Mouse (Mus musculus) midbrain, embryonic 13.5 days (tissue): ENCODE results near the gene Alkbh1. TPM values are rescaled to one million over a fixed set of nuclear protein-coding genes. Genes with fewer than 3 reads are reported as not detected.

Experiments used
- ATAC-seq: fragments of 200-750 bp; cut with Nextera tagmentation; 2 replicates; pipeline ENCODE4 v1.8.0; 2017; ENCODE audit warnings: mild to moderate bottlenecking, moderate TSS enrichment, moderate library complexity
- H3K27ac ChIP-seq: fragments of 300-500 bp; sonication (generic); 2 replicates; pipeline ENCODE4 v1.5.1; 2015; ENCODE audit warnings: inconsistent platforms, mild to moderate bottlenecking, moderate library complexity
- H3K27me3 ChIP-seq: fragments of 300-500 bp; sonication (generic); 2 replicates; pipeline ENCODE4 v1.6.1; 2015; ENCODE audit warnings: mild to moderate bottlenecking, inconsistent platforms
- H3K36me3 ChIP-seq: fragments of 300-500 bp; sonication (generic); 2 replicates; pipeline ENCODE4 v1.6.1; 2015; ENCODE audit warnings: mild to moderate bottlenecking, inconsistent platforms
- H3K4me1 ChIP-seq: fragments of 300-500 bp; sonication (generic); replicated peaks from 2 replicates; pipeline ENCODE4 v1.6.1; 2015; ENCODE audit warnings: inconsistent platforms
- H3K4me2 ChIP-seq: fragments of 300-500 bp; sonication (generic); replicated peaks from 2 replicates; pipeline ENCODE4 v1.6.1; 2015; ENCODE audit warnings: moderate library complexity, mild to moderate bottlenecking, inconsistent platforms
- H3K4me3 ChIP-seq: fragments of 300-500 bp; sonication (generic); replicated peaks from 2 replicates; pipeline ENCODE4 v1.5.1; 2015; ENCODE audit warnings: mild to moderate bottlenecking, inconsistent platforms
- H3K9ac ChIP-seq: fragments of 300-500 bp; sonication (generic); replicated peaks from 2 replicates; pipeline ENCODE4 v1.6.1; 2015; ENCODE audit warnings: mild to moderate bottlenecking, inconsistent platforms
- H3K9me3 ChIP-seq: fragments of 300-500 bp; sonication (generic); 2 replicates; pipeline ENCODE4 v1.6.1; 2016; ENCODE audit warnings: mild to moderate bottlenecking, inconsistent platforms
- WGBS: fragments of 180-500 bp; shearing (Covaris S2); methylation state at CpG from one replicate; pipeline ENCODE4 v1.1.7; 2015; 5-methylcytosine and 5-hydroxymethylcytosine counted together
- polyA plus RNA-seq: library from polyadenylated mRNA; unstranded; fragments of >200 nt; fragmentation: Nextera tagmentation; extraction: Ambion mirVana; gene quantifications from 2 replicates; pipeline ENCODE4 v1.2.1, GENCODE M21; 2015

Alkbh1 gene
- polyA plus RNA-seq, 1 experiment from 2014 or later = 50.1 TPM

DNA sequence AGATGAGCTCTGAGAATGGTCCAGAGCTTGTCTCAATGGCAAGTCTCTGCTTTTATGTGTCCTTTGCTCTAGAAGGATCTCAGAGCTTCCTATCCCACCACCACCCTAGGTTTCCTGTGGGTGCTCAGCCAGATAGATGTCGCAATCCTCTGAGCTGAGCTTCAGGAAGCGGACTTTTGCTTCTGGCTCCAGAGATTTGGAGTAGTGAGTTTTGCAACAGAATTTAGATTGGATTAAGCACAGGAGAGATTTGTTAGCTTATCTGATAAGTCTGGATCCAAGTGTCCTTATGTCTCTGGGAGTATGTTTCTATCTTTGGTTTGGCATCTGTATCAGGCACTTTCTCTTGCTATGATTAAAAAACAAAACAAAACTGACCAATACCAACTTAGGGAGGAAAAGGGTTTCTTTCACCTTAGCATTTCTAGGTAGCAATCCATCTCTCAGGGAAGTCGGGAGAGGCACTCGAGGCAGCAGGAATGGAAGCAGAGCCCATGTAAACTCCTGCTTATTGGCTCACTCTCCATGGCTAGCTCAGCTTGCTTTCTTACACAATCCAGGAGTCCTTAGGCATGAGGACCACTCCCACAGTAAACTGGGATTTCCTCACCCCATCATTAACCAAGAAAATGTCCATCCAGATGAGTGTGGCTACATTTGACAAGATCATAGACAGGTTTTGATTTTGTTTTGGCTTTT, 50.2 kb downstream of the Alkbh1 start:
- no peak for ATAC-seq
- Histone ChIP-seq H3K27ac (no peak overlapping the region), H3K4me1 (no peaks in the 10 kb centered on the region; the same call in 1 of the 2 replicates), H3K27me3 (peaks cover 5% of the 10 kb centered on the region; the same call in 1 of the 2 replicates), H3K4me2 (no peak overlapping the region), H3K9ac (no peak overlapping the region), H3K4me3 (no peak overlapping the region), H3K36me3 (no peaks in the 10 kb centered on the region), H3K9me3 (no peaks in the 10 kb centered on the region)
- 86% methylated on average over 4 of the region's 4 CpGs for WGBS

DNA sequence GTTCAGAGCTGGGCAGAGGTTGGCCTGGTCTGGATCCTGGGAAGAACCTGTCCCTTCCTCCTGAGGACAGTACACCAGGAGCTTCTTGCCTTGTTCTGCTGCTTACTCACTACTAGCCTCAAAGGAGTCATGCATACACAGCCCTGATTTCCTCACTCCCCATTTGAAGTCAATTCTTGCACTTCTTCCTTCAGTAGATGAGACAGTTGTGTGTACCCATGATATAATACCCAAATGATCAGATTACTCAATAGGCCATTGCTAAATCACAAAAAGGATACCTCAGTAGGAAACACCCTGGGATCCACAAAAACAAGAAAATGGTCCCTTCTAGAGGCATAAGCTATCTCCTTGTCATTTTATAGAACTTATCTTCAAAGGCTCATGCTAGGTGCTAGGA, 52.5 kb downstream of the Alkbh1 start:
- peaks cover 5% of the 10 kb centered on the region; the same call in 1 of the 2 replicates for H3K27me3 ChIP-seq
- no peak overlapping the region for H3K27ac ChIP-seq
- no peaks in the 10 kb centered on the region for H3K36me3 ChIP-seq
- H3K9me3 ChIP-seq = no peaks in the 10 kb centered on the region
- no peak overlapping the region for H3K9ac ChIP-seq
- H3K4me1 ChIP-seq = peaks cover 12% of the 10 kb centered on the region
- no peak overlapping the region for H3K4me2 ChIP-seq
- H3K4me3 ChIP-seq = no peak overlapping the region
- no peak for ATAC-seq

DNA sequence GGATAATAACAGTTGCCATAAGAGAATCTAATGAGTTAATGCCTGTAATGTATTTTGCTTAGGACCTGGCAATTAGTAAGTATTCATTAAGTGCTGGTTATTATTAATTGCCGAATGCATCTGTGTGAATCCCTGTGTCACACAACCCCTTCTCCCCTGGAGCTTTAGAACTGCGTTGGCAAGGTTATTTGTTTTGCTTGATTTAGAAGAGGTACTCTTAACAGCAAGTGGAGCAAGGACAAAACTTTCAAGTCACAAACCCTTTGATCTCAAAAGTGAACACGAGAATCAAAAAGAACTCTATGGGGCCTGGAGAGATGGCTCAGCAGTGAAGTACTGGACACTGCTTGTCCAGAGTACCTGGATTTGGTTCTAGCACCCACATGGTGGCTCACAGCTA, 54.6 kb downstream of the Alkbh1 start:
- peaks cover 5% of the 10 kb centered on the region; the same call in 1 of the 2 replicates for H3K27me3 ChIP-seq
- peaks cover 16% of the 10 kb centered on the region for H3K4me1 ChIP-seq
- H3K9me3 ChIP-seq = no peaks in the 10 kb centered on the region
- WGBS = 72% methylated on average over 3 of the region's 3 CpGs
- peak overlapping the region; percentile 56; the same call in 1 of the 2 replicates for H3K4me2 ChIP-seq
- H3K4me3 ChIP-seq = peak overlapping the region; percentile 99; the same call in 1 of the 2 replicates
- H3K36me3 ChIP-seq = no peaks in the 10 kb centered on the region
- no peak overlapping the region for H3K27ac ChIP-seq
- no peak for ATAC-seq
- H3K9ac ChIP-seq = no peak overlapping the region

DNA sequence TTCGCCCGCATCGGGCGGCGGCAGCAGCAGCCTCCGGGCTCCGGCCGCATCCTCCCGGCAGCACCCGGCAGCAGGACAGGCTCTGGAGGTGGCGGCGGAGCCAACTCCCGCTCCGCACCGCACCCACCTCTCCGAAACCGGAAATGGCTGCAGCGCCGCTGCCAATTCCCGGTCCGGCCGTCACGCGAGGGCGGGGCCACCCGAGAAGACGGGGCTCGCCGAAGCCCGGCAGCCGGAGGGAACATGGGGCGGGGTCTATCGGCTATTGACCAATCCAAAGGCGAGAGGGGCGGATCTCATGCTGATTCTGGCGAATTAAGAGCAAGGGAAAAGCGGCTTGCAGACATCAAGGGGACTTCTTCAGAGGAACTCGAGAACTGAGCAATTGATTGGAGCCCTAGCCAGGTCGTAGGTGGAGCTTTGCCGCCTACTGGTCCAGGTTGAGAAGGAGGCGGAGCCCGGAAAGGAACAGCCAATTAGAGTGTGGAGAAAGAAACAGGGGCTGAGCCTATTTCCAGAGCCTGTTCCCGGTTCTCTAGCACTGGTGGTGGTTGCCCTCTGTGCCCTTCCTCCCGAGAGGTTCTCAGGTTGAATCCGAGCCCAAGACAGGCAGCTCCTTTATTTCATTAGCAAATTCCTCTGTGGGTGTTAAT, 55.6 kb downstream of the Alkbh1 start, which contains the start of gene Sptlc2:
TSS of gene Sptlc2 (minus strand) at position 234 of the 653 bp plus-strand sequence.
- Histone ChIP-seq H3K9ac (peak within 1 kb of the TSS; percentile 95), H3K9me3 (no peaks in the 10 kb centered on the region), H3K4me2 (peak within 1 kb of the TSS; percentile 99), H3K27me3 (peaks cover 5% of the 10 kb centered on the region; the same call in 1 of the 2 replicates), H3K4me1 (peaks cover 16% of the 10 kb centered on the region), H3K4me3 (peak within 1 kb of the TSS; percentile 99), H3K27ac (peak within 1 kb of the TSS; percentile 83), H3K36me3 (no peaks in the 10 kb centered on the region)
- WGBS = under 1% methylated on average over 45 of the region's 45 CpGs
- peak; percentile 99 for ATAC-seq

DNA sequence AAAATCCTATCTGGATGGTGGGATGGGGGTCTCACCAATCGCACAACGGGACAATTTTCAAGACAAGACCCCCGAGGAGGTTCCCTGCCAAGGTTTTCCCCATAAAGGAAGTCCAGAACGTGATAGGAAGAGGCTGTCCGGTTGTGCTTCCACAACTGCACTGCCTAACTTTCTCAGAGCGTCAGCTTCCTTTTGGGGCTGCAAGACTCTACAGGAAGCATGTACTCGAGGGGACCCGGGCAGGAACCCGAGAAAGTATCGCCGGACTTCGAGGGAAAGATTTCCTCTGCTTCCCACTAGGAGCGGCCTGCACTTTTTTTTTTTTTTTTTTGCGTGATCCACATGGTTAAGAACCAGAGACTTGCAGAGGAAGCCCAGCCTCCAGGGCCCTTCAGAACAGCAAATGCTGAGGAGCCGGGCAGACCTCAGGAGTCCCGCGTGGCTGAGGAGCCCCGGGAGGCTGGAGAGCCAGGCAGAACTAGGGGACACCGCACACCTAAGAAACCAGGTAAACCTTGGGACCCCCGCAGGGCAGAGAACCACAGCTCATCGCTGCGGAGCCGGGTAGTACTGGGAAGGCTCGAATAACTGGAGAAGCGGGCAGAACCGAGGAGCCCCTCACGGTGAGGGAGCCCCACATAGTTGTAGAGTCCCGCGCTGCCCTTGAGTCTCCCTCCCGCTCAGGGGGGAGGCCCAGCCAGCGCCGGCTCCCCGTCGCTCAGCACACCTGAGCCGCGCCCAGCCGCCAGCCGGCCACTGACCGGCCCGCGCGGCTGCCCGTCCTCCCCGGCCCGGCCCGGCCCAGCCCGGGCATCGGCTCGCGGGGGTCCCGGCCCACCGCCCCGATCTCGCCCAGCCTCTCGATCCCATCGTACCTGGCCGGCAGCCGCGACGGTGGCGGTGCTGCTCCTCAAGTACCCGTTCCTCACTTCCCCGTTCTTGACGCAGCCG, 56.4 kb downstream of the Alkbh1 start:
- Histone ChIP-seq H3K36me3 (no peaks in the 10 kb centered on the region), H3K27me3 (peaks cover 5% of the 10 kb centered on the region; the same call in 1 of the 2 replicates), H3K4me2 (peak overlapping the region; percentile 99), H3K9me3 (no peaks in the 10 kb centered on the region), H3K4me1 (peaks cover 16% of the 10 kb centered on the region), H3K9ac (peak overlapping the region; percentile 95), H3K27ac (peak overlapping the region; percentile 83), H3K4me3 (peak overlapping the region; percentile 99)
- WGBS = under 1% methylated on average over 58 of the region's 65 CpGs
- ATAC-seq = no peak; the same call in 1 of the 2 replicates

DNA sequence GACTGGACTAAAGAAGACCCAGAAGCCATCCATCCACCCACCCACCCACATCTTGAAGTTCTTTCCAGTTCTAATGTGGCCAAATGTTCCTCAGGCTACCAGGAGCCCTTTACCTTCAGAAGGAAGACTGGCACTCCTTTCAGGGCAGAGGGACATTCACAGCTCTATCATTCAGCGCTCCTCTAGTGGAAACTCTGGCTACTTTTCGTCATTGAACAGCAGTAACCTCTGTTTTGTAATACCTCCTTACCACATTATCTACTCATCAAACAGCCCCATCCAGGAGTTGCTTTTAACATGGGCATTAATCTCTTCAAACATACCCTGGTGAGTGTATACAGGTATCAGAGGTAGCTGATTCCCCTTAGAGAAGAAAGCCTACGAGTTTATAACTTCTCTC, 58.8 kb downstream of the Alkbh1 start:
- no peak overlapping the region for H3K4me2 ChIP-seq
- H3K4me3 ChIP-seq = no peak overlapping the region
- 87% methylated on average over 3 of the region's 3 CpGs for WGBS
- no peaks in the 10 kb centered on the region for H3K36me3 ChIP-seq
- ATAC-seq = no peak
- no peaks in the 10 kb centered on the region for H3K27me3 ChIP-seq
- peaks cover 16% of the 10 kb centered on the region for H3K4me1 ChIP-seq
- H3K9me3 ChIP-seq = no peaks in the 10 kb centered on the region
- H3K9ac ChIP-seq = 0 out of 2 replicates have a peak overlapping the region, but pooled peaks have one; percentile 19
- no peak overlapping the region for H3K27ac ChIP-seq

DNA sequence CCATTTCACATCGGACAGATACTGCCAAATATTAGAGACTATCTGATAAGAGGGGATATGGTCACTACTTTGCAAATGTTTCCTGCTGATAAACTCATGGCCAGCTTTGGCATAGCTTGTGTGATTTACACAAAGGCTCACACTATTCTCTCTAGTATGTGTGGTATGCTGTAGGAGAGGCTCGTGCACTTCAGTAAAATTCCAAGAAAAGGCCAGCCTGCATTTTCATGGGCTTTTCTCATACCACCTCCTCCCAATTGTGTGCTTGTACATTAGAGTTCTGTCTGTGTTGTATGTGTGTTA, 62.5 kb downstream of the Alkbh1 start:
- WGBS = 88% methylated on average over 2 of the region's 2 CpGs
- no peak for ATAC-seq
- H3K36me3 ChIP-seq = no peaks in the 10 kb centered on the region

DNA sequence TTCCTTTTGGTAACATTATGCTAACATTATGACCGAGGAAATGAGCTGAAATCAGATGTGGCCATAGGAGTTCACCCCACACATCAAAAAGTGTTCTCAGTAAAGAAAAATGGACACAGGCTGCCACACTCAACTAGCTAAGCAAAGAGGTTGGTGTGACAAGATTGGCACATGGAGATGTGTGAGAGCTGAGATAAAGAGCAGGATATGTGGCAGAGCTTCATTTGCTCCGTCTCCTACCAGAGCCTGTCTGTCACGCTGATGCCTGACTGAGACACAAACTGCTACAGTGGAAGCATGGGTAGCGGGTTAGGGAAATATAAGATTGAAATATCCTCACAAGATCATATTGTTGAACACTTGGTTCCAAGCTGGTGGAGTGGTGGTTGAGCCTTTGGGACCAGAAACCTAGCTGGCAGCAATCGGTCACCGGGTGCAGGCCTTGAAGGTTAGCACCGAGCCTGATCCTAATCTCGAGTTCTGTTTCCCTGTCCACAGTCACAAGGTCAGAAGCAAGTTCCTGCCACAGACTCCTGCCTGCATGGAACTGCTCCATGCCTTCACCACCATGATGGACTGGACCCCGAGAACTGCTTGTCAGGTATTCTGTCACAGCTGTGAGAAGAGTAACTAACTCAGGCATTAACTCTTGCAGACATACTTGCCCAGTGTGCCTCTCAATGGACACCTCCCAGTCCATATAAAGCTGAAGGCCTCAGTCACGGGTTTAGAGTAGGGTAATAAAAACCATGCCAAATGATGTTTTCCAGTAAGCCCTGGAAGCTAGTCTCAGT, 63.0 kb downstream of the Alkbh1 start:
- Histone ChIP-seq H3K27me3 (no peaks in the 10 kb centered on the region), H3K4me3 (no peak overlapping the region), H3K36me3 (no peaks in the 10 kb centered on the region), H3K9me3 (no peaks in the 10 kb centered on the region), H3K9ac (no peak overlapping the region), H3K27ac (no peak overlapping the region), H3K4me2 (no peak overlapping the region), H3K4me1 (no peaks in the 10 kb centered on the region)
- 90% methylated on average over 10 of the region's 10 CpGs for WGBS
- no peak for ATAC-seq

More for the DNA sequence above, 62.5 kb downstream of the Alkbh1 start:
- Histone ChIP-seq H3K9ac (no peak overlapping the region), H3K27me3 (no peaks in the 10 kb centered on the region), H3K9me3 (no peaks in the 10 kb centered on the region), H3K27ac (no peak overlapping the region), H3K4me1 (peaks cover 4% of the 10 kb centered on the region), H3K4me2 (no peak overlapping the region), H3K4me3 (no peak overlapping the region)

DNA sequence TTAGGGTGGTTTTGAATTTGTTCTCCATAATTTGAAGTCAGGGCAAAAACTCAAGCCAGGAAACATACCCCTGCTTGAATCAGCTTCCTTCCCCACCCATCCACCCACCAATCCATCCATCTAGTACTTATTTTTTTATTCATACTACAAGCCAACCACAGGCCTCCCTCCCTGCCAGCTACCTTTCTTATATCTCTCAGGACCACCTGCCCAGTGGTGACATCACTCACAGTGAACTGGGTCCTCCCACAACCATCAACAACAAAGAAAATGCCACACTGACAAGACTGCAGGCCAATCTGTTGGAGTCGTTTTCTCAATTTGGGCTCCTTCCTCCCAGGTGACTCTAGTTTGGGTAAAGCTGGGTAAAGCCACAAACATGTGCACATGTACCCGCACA, 64.3 kb downstream of the Alkbh1 start:
- WGBS = 92% methylated on average over 2 of the region's 2 CpGs
- Histone ChIP-seq H3K4me2 (no peak overlapping the region), H3K9me3 (no peaks in the 10 kb centered on the region), H3K36me3 (no peaks in the 10 kb centered on the region), H3K9ac (no peak overlapping the region), H3K4me3 (no peak overlapping the region), H3K27me3 (no peaks in the 10 kb centered on the region), H3K4me1 (no peaks in the 10 kb centered on the region), H3K27ac (no peak overlapping the region)
- ATAC-seq = no peak
